Mouse (Mus musculus) MEL (cell line): Measurements from ENCODE around the gene Dynlt3. TPM values are rescaled to one million over a fixed set of nuclear protein-coding genes. Genes with fewer than 3 reads are reported as not detected.
A peak's percentile ranks its signal among the peaks of the same experiment; 100 is the strongest.
"Not testable (repeated sequence)": the region's sequence is repeated elsewhere in the genome, so short reads cannot be mapped to it uniquely, and the experiment has no call there.

Source experiments
- DNase-seq: peaks from one replicate; pipeline ENCODE4 v3.0.0; 2011; ENCODE audit warnings: low read depth, low spot score
- H3K27ac ChIP-seq: 2 replicates; pipeline ENCODE4 v1.5.1; 2012; ENCODE audit warnings: low read depth, mild to moderate bottlenecking, control low read depth, low read length, moderate library complexity; ENCODE audit not compliant: control insufficient read depth
- H3K27me3 ChIP-seq, 2 experiments: fragments of 150-350 bp in 1 of 2; sonication (generic) in 1 of 2; 2 replicates each; pipeline ENCODE4 v1.6.1; 2012; ENCODE audit warnings: low read length in 2 of 2, mild to moderate bottlenecking in 2 of 2, improper control_type of control experiment in 1 of 2, moderate library complexity in 1 of 2; ENCODE audit not compliant: insufficient read depth in 2 of 2, control insufficient read depth in 1 of 2
- H3K36me3 ChIP-seq, 2 experiments: 2 replicates each; pipeline ENCODE4 v1.6.1; 2012 to 2014; ENCODE audit warnings: low read length in 2 of 2, improper control_type of control experiment in 1 of 2, inconsistent platforms in 1 of 2, mild to moderate bottlenecking in 1 of 2; ENCODE audit not compliant: insufficient read depth in 2 of 2, control insufficient read depth in 1 of 2
- H3K4me1 ChIP-seq, 2 experiments: fragments of 150-350 bp in 1 of 2; sonication (generic) in 1 of 2; 2 replicates each; pipeline ENCODE4 v1.6.1; 2012; ENCODE audit warnings: low read length in 2 of 2, improper control_type of control experiment in 1 of 2, mild to moderate bottlenecking in 1 of 2; ENCODE audit not compliant: insufficient read depth in 2 of 2, control insufficient read depth in 1 of 2
- H3K4me3 ChIP-seq, 2 experiments: fragments of 150-350 bp in 1 of 2; sonication (generic) in 1 of 2; 2 replicates each; pipeline ENCODE4 v1.5.1; 2012; ENCODE audit warnings: low read depth in 2 of 2, low read length in 2 of 2, mild to moderate bottlenecking in 2 of 2, moderate library complexity in 2 of 2, control low read depth in 1 of 2, improper control_type of control experiment in 1 of 2; ENCODE audit not compliant: control insufficient read depth in 1 of 2, insufficient read depth in 1 of 2
- H3K79me2 ChIP-seq: 2 replicates; pipeline ENCODE4 v1.6.1; 2012; ENCODE audit warnings: mild to moderate bottlenecking, low read length, moderate library complexity; ENCODE audit not compliant: control insufficient read depth, poor library complexity, insufficient read depth
- H3K9ac ChIP-seq: 2 replicates; pipeline ENCODE4 v1.6.1; 2012; ENCODE audit warnings: low read depth, mild to moderate bottlenecking, control low read depth, low read length, moderate library complexity; ENCODE audit not compliant: control insufficient read depth, poor library complexity, severe bottlenecking
- H3K9me3 ChIP-seq: fragments of 150-350 bp; sonication (generic); replicated peaks from 2 replicates; pipeline ENCODE4 v1.6.1; 2012; ENCODE audit warnings: mild to moderate bottlenecking, low read length, improper control_type of control experiment, moderate library complexity; ENCODE audit not compliant: insufficient read depth
- CTCF ChIP-seq, 3 experiments: IDR thresholded peaks in 2 of 3; conservative IDR thresholded peaks in 1 of 3; 2 replicates each; pipeline ENCODE4 v1.5.1; 2011 to 2012; ENCODE audit warnings: low read length in 3 of 3, low read depth in 2 of 3, mild to moderate bottlenecking in 2 of 3, improper control_type of control experiment in 1 of 3, inconsistent platforms in 1 of 3, mixed read lengths in 1 of 3, moderate library complexity in 1 of 3; ENCODE audit not compliant: control insufficient read depth in 1 of 3, insufficient read depth in 1 of 3, poor library complexity in 1 of 3, severe bottlenecking in 1 of 3
- EP300 ChIP-seq, 2 experiments: IDR thresholded peaks; 2 replicates each; pipeline ENCODE4 v1.6.1; 2011; ENCODE audit warnings: improper control_type of control experiment in 2 of 2, low read length in 2 of 2, low read depth in 1 of 2, mild to moderate bottlenecking in 1 of 2
- GATA1 ChIP-seq: IDR thresholded peaks from 2 replicates; pipeline ENCODE4 v1.6.1; 2011; ENCODE audit warnings: low read depth, low read length, improper control_type of control experiment
- HCFC1 ChIP-seq: IDR thresholded peaks from 2 replicates; pipeline ENCODE4 v1.6.1; 2012; ENCODE audit warnings: low read depth, mild to moderate bottlenecking, inconsistent platforms, low read length, improper control_type of control experiment, moderate library complexity
- MAX ChIP-seq: IDR thresholded peaks from 2 replicates; pipeline ENCODE4 v1.6.1; 2011; ENCODE audit warnings: low read length, improper control_type of control experiment
- MXI1 ChIP-seq: IDR thresholded peaks from 2 replicates; pipeline ENCODE4 v1.6.1; 2011; ENCODE audit warnings: mild to moderate bottlenecking, low read depth, low read length, improper control_type of control experiment
- MYC ChIP-seq: IDR thresholded peaks from 2 replicates; pipeline ENCODE4 v1.6.1; 2011; ENCODE audit warnings: low read depth, mild to moderate bottlenecking, low read length, improper control_type of control experiment, moderate library complexity
- RAD21 ChIP-seq: IDR thresholded peaks from 2 replicates; pipeline ENCODE4 v1.6.1; 2011; ENCODE audit warnings: mild to moderate bottlenecking, low read depth, low read length, improper control_type of control experiment
- SIN3A ChIP-seq: IDR thresholded peaks from 2 replicates; pipeline ENCODE4 v1.6.1; 2012; ENCODE audit warnings: low read length, improper control_type of control experiment, inconsistent platforms
- SMC3 ChIP-seq: IDR thresholded peaks from 2 replicates; pipeline ENCODE4 v1.6.1; 2011; ENCODE audit warnings: low read depth, low read length, improper control_type of control experiment
- TAL1 ChIP-seq: IDR thresholded peaks from 2 replicates; pipeline ENCODE4 v1.6.1; 2012; ENCODE audit warnings: mild to moderate bottlenecking, inconsistent platforms, low read length, moderate library complexity, mixed read lengths
- TBP ChIP-seq: IDR thresholded peaks from 2 replicates; pipeline ENCODE4 v1.8.0; 2011; ENCODE audit warnings: low read depth, low read length, improper control_type of control experiment
- TCF12 ChIP-seq: IDR thresholded peaks from 2 replicates; pipeline ENCODE4 v1.6.1; 2014; ENCODE audit warnings: low read depth, mild to moderate bottlenecking, inconsistent platforms, low read length, improper control_type of control experiment, moderate library complexity
- ZC3H11A ChIP-seq: IDR thresholded peaks from 2 replicates; pipeline ENCODE4 v1.6.1; 2012; ENCODE audit warnings: low read depth, mild to moderate bottlenecking, inconsistent platforms, low read length, improper control_type of control experiment
- polyA plus RNA-seq, 2 experiments: library from polyadenylated mRNA; stranded (reverse) in 1 of 2; unstranded in 1 of 2; fragments of >175 nt in 1 of 2; fragments of >200 nt in 1 of 2; gene quantifications; 2 replicates each; pipeline versions ENCODE4 v1.2.1 to v1.2.4; 2012; ENCODE audit warnings: low replicate concordance in 2 of 2, low read depth in 1 of 2; ENCODE audit not compliant: insufficient read length in 2 of 2, insufficient read depth in 1 of 2, missing spikeins in 1 of 2
- total RNA-seq: library from RNA; depleted of rRNA; stranded (reverse); fragments of 300-350 nt; gene quantifications from 2 replicates; pipeline ENCODE4 v1.2.3, GENCODE M21; 2012; rRNA removed

Dynlt3 gene
- total and polyA plus RNA-seq, 3 experiments, result 32.2 to 89.5 (median 47.0) TPM

DNA sequence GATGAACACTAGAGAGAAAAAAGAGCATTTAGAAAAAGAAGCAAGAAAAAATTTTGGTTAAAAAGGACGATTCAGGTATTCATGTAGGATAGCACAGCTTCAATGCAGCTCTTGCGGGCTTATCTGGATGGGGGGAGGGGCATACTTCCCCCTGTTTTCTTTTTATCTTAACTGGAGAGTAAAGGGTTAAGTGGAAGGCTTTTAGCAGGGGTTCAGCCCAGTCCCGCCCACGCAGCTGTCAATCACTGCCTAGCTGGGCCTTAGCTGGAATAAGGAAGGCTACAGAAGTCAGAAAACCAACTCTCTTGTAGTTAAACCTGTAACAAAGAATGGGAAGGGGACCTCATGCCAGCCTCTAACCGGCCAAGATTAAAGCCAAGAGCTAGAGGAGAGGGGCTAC is 22.2 kb downstream of the Dynlt3 start:
- not testable (repeated sequence) for H3K36me3 ChIP-seq, H3K79me2 ChIP-seq, H3K4me1 ChIP-seq, H3K9me3 ChIP-seq, H3K27me3 ChIP-seq
- DNase-seq, result peak; percentile 90
- Histone ChIP-seq H3K27ac (peak overlapping the region; percentile 74), H3K9ac (peak overlapping the region; percentile 42), H3K4me3 (peak overlapping the region in 1 of 2 experiments; percentile 53; a peak in 2 of 4 replicates)
- TF ChIP-seq TBP (0 out of 2 replicates have a peak, but pooled peaks have one; percentile 4), GATA1 (peak; percentile 59), MXI1 (0 out of 2 replicates have a peak, but pooled peaks have one; percentile 4), EP300 (IDR thresholded peaks at IDR 0.05; ENCODE audit: low read depth in 1 of 2, low read length in 2 of 2) (peak; percentile 7 to 46; a peak in 2 of 4 replicates)

DNA sequence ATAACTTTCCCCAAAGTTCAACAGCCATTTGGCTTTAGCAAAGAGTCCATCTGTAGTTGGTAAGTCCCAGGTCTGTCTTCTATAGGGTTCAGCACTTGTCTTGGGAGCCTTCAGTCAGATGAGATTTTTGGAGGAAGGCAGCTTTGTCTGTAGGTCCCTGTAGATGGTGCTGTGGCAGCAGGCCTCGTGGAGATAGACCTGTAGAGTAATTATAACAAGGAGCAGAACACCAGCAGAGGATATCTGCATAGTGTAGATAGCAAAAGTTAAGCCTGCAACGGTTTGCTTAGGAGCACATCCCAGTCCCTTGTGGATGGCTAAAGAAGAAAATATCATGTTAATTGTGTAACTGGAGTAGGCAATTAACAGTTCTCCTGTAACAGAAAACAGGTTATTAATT is 22.7 kb downstream of the Dynlt3 start:
- H3K27me3 ChIP-seq, H3K79me2 ChIP-seq, H3K4me1 ChIP-seq, H3K36me3 ChIP-seq, H3K27ac ChIP-seq, H3K9me3 ChIP-seq, H3K9ac ChIP-seq: not testable (repeated sequence)
- TF ChIP-seq HCFC1 (0 out of 2 replicates have a peak, but pooled peaks have one; percentile 28), TCF12 (peak; percentile 69; the same call in 1 of the 2 replicates), TAL1 (peak; percentile 71), GATA1 (peak; percentile 55; the same call in 1 of the 2 replicates), CTCF (IDR thresholded peaks at IDR 0.05 in 2 of 3, conservative IDR thresholded peaks at IDR 0.05 in 1 of 3; ENCODE audit: control insufficient read depth in 1 of 3, insufficient read depth in 1 of 3, low read depth in 2 of 3, low read length in 3 of 3, poor library complexity in 1 of 3, severe bottlenecking in 1 of 3) (peak; percentile 11 to 55 (median 32); a peak in 4 of 6 replicates), TBP (0 out of 2 replicates have a peak, but pooled peaks have one; percentile 13), EP300 (IDR thresholded peaks at IDR 0.05; ENCODE audit: low read depth in 1 of 2, low read length in 2 of 2) (peak; percentile 61 to 67), ZC3H11A (peak; percentile 27; the same call in 1 of the 2 replicates), SMC3 (peak; percentile 48), MYC (peak; percentile 70), RAD21 (peak; percentile 62), MXI1 (0 out of 2 replicates have a peak, but pooled peaks have one; percentile 32), MAX (peak; percentile 63; the same call in 1 of the 2 replicates), SIN3A (peak; percentile 41)
- H3K4me3 ChIP-seq, result peak overlapping the region in 1 of 2 experiments; percentile 42; a peak in 2 of 4 replicates
- DNase-seq, result peak; percentile 84

Other genes with a start within 250 kb of the Dynlt3 start
- gene Cybb, start 175.2 kb downstream of the Dynlt3 start, total RNA-seq, result not detected in 2 replicates
- not detected for gene Cybb, start 175.2 kb downstream of the Dynlt3 start, polyA plus RNA-seq
- gene H2al1o, start 90.6 kb downstream of the Dynlt3 start, total RNA-seq, result not detected in 2 replicates
- gene H2al1o, start 90.6 kb downstream of the Dynlt3 start, polyA plus RNA-seq, result not detected
- gene Hypm, start 183.9 kb upstream of the Dynlt3 start, total RNA-seq, result not detected in 2 replicates
- not detected for gene Hypm, start 183.9 kb upstream of the Dynlt3 start, polyA plus RNA-seq
- gene H2al3, start 186.7 kb upstream of the Dynlt3 start, total RNA-seq, result not detected in 2 replicates
- not detected for gene H2al3, start 186.7 kb upstream of the Dynlt3 start, polyA plus RNA-seq
- not detected in 2 replicates for gene Sytl5, start 222.6 kb upstream of the Dynlt3 start, total RNA-seq
- gene Sytl5, start 222.6 kb upstream of the Dynlt3 start, polyA plus RNA-seq, result not detected